Mouse (Mus musculus): ENCODE data around the gene Olfr1040. TPM values are rescaled to one million over a fixed set of nuclear protein-coding genes. Genes with fewer than 3 reads are reported as not detected.

The Olfr1040 gene
- not detected for polyA plus RNA-seq (2015; fragmentation: Illumina TruSeq; extraction: RNeasy Lipid Tissue Mini Kit (QIAGEN cat#74804); ENCODE audit: insufficient read depth, low replicate concordance)

DNA sequence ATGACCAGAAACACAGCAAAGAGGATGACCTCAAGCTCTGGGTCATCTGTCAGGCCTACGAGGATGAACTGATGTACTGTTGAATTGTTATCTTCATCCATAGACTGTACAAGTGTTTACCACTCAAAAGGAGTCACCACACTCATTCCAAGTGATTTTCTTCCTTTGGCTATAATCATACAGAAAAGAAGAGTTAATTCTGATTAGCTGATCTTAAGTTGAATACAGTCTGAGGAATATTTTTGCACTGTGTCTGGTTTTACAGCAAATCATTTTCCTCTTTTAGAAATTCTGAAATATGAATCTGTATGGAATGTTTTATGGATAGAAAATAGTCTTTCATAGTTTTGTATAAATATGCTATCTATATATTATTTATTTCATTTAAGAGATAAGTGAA is at the start of gene Olfr1040:
Gene Olfr1040, minus strand, starts transcription at position 101 of the 400 bp plus-strand sequence.

GRCm38 (mm10) chr2:86185583-86185982 is 39.1 kb upstream of the Olfr1040 start, which contains the start of gene Olfr52:
TSS of gene Olfr52 (minus strand) at chr2:86185683.

DNA sequence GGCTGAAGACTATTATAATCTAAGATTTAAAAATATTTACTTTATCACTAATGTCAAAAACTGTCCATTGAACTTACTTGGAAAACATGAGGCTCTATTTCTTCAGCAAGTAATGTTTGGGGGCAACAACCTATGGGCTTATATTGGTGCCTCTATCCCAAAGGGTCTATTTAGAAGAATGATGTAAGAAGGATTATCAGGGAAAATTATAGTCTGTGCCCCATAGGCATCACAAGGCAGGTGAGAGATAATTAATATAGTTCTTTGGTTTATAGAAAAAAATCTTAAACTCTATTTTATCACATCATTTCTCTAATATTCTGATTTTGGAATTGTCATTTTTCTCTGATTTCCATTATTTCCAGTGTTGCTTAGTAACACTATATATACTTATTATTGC is 31.2 kb upstream of the Olfr1040 start, which contains the start of gene Olfr1044:
Gene Olfr1044, minus strand, starts transcription at position 101 of the 400 bp plus-strand sequence.

DNA sequence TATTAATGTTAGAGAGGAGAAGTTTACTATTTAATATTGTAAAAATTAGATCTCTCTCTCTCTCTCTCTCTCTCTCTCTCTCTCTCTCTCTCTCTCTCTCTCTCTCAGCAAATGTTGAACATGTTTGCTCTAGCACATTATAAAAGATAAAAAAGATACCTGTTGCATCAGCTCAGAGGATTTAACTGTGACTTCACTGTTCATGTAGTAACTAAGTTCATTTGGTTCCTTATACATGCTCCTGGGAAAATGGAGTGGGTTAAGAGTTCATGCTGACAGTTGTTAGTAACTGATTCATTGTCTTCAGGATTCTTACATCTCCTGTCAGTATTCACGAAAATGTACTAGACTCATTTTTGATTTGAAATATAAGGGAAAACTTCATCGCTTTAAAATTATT is 20.9 kb upstream of the Olfr1040 start, which contains the start of gene Olfr1043:
Gene Olfr1043, minus strand, starts transcription at position 101 of the 400 bp plus-strand sequence.

DNA sequence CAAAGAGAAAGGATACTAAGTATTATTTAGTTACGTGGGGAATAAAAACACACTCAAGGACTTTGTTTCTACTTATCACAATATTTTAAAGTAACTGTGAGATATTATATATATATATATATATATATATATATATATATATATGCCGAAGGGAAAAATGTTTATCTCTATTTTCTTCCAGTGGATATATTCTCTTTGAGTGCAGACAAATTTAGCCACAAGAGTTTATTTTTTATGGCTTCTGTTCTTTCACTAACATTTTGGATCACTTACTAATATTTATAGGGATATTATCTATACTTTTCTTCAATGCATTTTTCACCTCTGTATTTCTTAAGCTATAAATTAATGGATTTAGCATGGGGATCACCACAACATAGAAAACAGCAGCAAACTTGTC is 15.2 kb upstream of the Olfr1040 start, which contains the start of gene Olfr1042:
Gene Olfr1042, minus strand, starts transcription at position 101 of the 400 bp plus-strand sequence.

GRCm38 (mm10) chr2:86135828-86136227 is 10.7 kb downstream of the Olfr1040 start, which contains the start of gene Olfr1039:
TSS of gene Olfr1039 (minus strand) at chr2:86135928.

Other genes with a start within 250 kb of the Olfr1040 start
- not detected for gene Olfr1024, start 241.7 kb downstream of the Olfr1040 start, polyA plus RNA-seq (2015; fragmentation: Illumina TruSeq; extraction: RNeasy Lipid Tissue Mini Kit (QIAGEN cat#74804); ENCODE audit: insufficient read depth, low replicate concordance)
- not detected for gene Olfr1025-ps1, start 231.5 kb downstream of the Olfr1040 start, polyA plus RNA-seq (2015; fragmentation: Illumina TruSeq; extraction: RNeasy Lipid Tissue Mini Kit (QIAGEN cat#74804); ENCODE audit: insufficient read depth, low replicate concordance)
- not detected for gene Olfr1026, start 225.2 kb downstream of the Olfr1040 start, polyA plus RNA-seq (2015; fragmentation: Illumina TruSeq; extraction: RNeasy Lipid Tissue Mini Kit (QIAGEN cat#74804); ENCODE audit: insufficient read depth, low replicate concordance)
- gene Olfr1028, start 196.3 kb downstream of the Olfr1040 start, polyA plus RNA-seq (2015; fragmentation: Illumina TruSeq; extraction: RNeasy Lipid Tissue Mini Kit (QIAGEN cat#74804); ENCODE audit: insufficient read depth, low replicate concordance): not detected
- not detected for gene Olfr1029, start 172.8 kb downstream of the Olfr1040 start, polyA plus RNA-seq (2015; fragmentation: Illumina TruSeq; extraction: RNeasy Lipid Tissue Mini Kit (QIAGEN cat#74804); ENCODE audit: insufficient read depth, low replicate concordance)
- gene Olfr1030, start 167.5 kb downstream of the Olfr1040 start, polyA plus RNA-seq (2015; fragmentation: Illumina TruSeq; extraction: RNeasy Lipid Tissue Mini Kit (QIAGEN cat#74804); ENCODE audit: insufficient read depth, low replicate concordance): not detected
- not detected for gene Olfr1031, start 156.4 kb downstream of the Olfr1040 start, polyA plus RNA-seq (2015; fragmentation: Illumina TruSeq; extraction: RNeasy Lipid Tissue Mini Kit (QIAGEN cat#74804); ENCODE audit: insufficient read depth, low replicate concordance)
- gene Olfr1032, start 141.2 kb downstream of the Olfr1040 start, polyA plus RNA-seq (2015; fragmentation: Illumina TruSeq; extraction: RNeasy Lipid Tissue Mini Kit (QIAGEN cat#74804); ENCODE audit: insufficient read depth, low replicate concordance): not detected
- gene Olfr1033, start 126.1 kb downstream of the Olfr1040 start, polyA plus RNA-seq (2015; fragmentation: Illumina TruSeq; extraction: RNeasy Lipid Tissue Mini Kit (QIAGEN cat#74804); ENCODE audit: insufficient read depth, low replicate concordance): 3.5 TPM
- gene Olfr1034, start 100.9 kb downstream of the Olfr1040 start, polyA plus RNA-seq (2015; fragmentation: Illumina TruSeq; extraction: RNeasy Lipid Tissue Mini Kit (QIAGEN cat#74804); ENCODE audit: insufficient read depth, low replicate concordance): 0.54 TPM
- not detected for gene Olfr1036, start 72.7 kb downstream of the Olfr1040 start, polyA plus RNA-seq (2015; fragmentation: Illumina TruSeq; extraction: RNeasy Lipid Tissue Mini Kit (QIAGEN cat#74804); ENCODE audit: insufficient read depth, low replicate concordance)
- gene Olfr1037, start 59.3 kb downstream of the Olfr1040 start, polyA plus RNA-seq (2015; fragmentation: Illumina TruSeq; extraction: RNeasy Lipid Tissue Mini Kit (QIAGEN cat#74804); ENCODE audit: insufficient read depth, low replicate concordance): not detected
- not detected for gene Olfr1039, start 10.8 kb downstream of the Olfr1040 start, polyA plus RNA-seq (2015; fragmentation: Illumina TruSeq; extraction: RNeasy Lipid Tissue Mini Kit (QIAGEN cat#74804); ENCODE audit: insufficient read depth, low replicate concordance)
- not detected for gene Olfr1042, start 15.1 kb upstream of the Olfr1040 start, polyA plus RNA-seq (2015; fragmentation: Illumina TruSeq; extraction: RNeasy Lipid Tissue Mini Kit (QIAGEN cat#74804); ENCODE audit: insufficient read depth, low replicate concordance)
- gene Olfr1043, start 20.8 kb upstream of the Olfr1040 start, polyA plus RNA-seq (2015; fragmentation: Illumina TruSeq; extraction: RNeasy Lipid Tissue Mini Kit (QIAGEN cat#74804); ENCODE audit: insufficient read depth, low replicate concordance): not detected
- gene Olfr1044, start 31.1 kb upstream of the Olfr1040 start, polyA plus RNA-seq (2015; fragmentation: Illumina TruSeq; extraction: RNeasy Lipid Tissue Mini Kit (QIAGEN cat#74804); ENCODE audit: insufficient read depth, low replicate concordance): not detected
- not detected for gene Olfr52, start 39.0 kb upstream of the Olfr1040 start, polyA plus RNA-seq (2015; fragmentation: Illumina TruSeq; extraction: RNeasy Lipid Tissue Mini Kit (QIAGEN cat#74804); ENCODE audit: insufficient read depth, low replicate concordance)
- not detected for gene Olfr1045, start 56.3 kb upstream of the Olfr1040 start, polyA plus RNA-seq (2015; fragmentation: Illumina TruSeq; extraction: RNeasy Lipid Tissue Mini Kit (QIAGEN cat#74804); ENCODE audit: insufficient read depth, low replicate concordance)
- gene Olfr1046, start 72.6 kb upstream of the Olfr1040 start, polyA plus RNA-seq (2015; fragmentation: Illumina TruSeq; extraction: RNeasy Lipid Tissue Mini Kit (QIAGEN cat#74804); ENCODE audit: insufficient read depth, low replicate concordance): not detected
- not detected for gene Olfr1047, start 84.7 kb upstream of the Olfr1040 start, polyA plus RNA-seq (2015; fragmentation: Illumina TruSeq; extraction: RNeasy Lipid Tissue Mini Kit (QIAGEN cat#74804); ENCODE audit: insufficient read depth, low replicate concordance)
- not detected for gene Olfr1048, start 93.6 kb upstream of the Olfr1040 start, polyA plus RNA-seq (2015; fragmentation: Illumina TruSeq; extraction: RNeasy Lipid Tissue Mini Kit (QIAGEN cat#74804); ENCODE audit: insufficient read depth, low replicate concordance)
- gene Olfr1049, start 111.6 kb upstream of the Olfr1040 start, polyA plus RNA-seq (2015; fragmentation: Illumina TruSeq; extraction: RNeasy Lipid Tissue Mini Kit (QIAGEN cat#74804); ENCODE audit: insufficient read depth, low replicate concordance): not detected
- not detected for gene Olfr1051, start 132.4 kb upstream of the Olfr1040 start, polyA plus RNA-seq (2015; fragmentation: Illumina TruSeq; extraction: RNeasy Lipid Tissue Mini Kit (QIAGEN cat#74804); ENCODE audit: insufficient read depth, low replicate concordance)
- not detected for gene Olfr1052, start 145.7 kb upstream of the Olfr1040 start, polyA plus RNA-seq (2015; fragmentation: Illumina TruSeq; extraction: RNeasy Lipid Tissue Mini Kit (QIAGEN cat#74804); ENCODE audit: insufficient read depth, low replicate concordance)
- gene Olfr1053, start 168.6 kb upstream of the Olfr1040 start, polyA plus RNA-seq (2015; fragmentation: Illumina TruSeq; extraction: RNeasy Lipid Tissue Mini Kit (QIAGEN cat#74804); ENCODE audit: insufficient read depth, low replicate concordance): not detected
- not detected for gene Olfr1054, start 188.7 kb upstream of the Olfr1040 start, polyA plus RNA-seq (2015; fragmentation: Illumina TruSeq; extraction: RNeasy Lipid Tissue Mini Kit (QIAGEN cat#74804); ENCODE audit: insufficient read depth, low replicate concordance)
- not detected for gene Olfr1055, start 203.6 kb upstream of the Olfr1040 start, polyA plus RNA-seq (2015; fragmentation: Illumina TruSeq; extraction: RNeasy Lipid Tissue Mini Kit (QIAGEN cat#74804); ENCODE audit: insufficient read depth, low replicate concordance)
- not detected for gene Olfr1056, start 215.7 kb upstream of the Olfr1040 start, polyA plus RNA-seq (2015; fragmentation: Illumina TruSeq; extraction: RNeasy Lipid Tissue Mini Kit (QIAGEN cat#74804); ENCODE audit: insufficient read depth, low replicate concordance)
- gene Olfr1057, start 231.7 kb upstream of the Olfr1040 start, polyA plus RNA-seq (2015; fragmentation: Illumina TruSeq; extraction: RNeasy Lipid Tissue Mini Kit (QIAGEN cat#74804); ENCODE audit: insufficient read depth, low replicate concordance): not detected
- not detected for gene Olfr1058, start 241.8 kb upstream of the Olfr1040 start, polyA plus RNA-seq (2015; fragmentation: Illumina TruSeq; extraction: RNeasy Lipid Tissue Mini Kit (QIAGEN cat#74804); ENCODE audit: insufficient read depth, low replicate concordance)